Mouse (Mus musculus): ENCODE results near the gene Ncapd2. TPM values are rescaled to one million over a fixed set of nuclear protein-coding genes. Genes with fewer than 3 reads are reported as not detected.

Gene Ncapd2
- polyA plus RNA-seq, 1 experiment from 2014 or later: 67.6 TPM

DNA sequence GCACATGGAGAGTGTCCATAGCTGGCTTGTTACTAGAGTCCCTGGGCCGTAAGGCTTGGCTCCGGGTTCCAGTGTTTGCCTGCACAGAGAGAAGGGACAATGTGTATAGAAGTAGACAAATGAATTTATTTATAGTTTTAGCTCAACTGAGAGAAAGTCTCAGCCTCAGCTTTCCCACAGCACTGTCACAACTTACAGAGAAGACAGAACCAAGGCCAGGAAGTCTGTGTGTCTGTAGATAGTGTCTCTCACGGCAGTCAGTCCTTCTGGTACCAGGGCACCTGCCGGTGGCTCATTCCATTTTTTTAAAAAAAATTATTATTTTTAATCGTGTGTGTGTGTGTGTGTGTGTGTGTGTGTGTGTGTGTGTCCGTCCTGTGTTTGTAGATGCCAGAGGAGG lies 41.0 kb upstream of the Ncapd2 start:
- Histone ChIP-seq H3K9me3 (replicated peaks; ENCODE audit: control insufficient read depth, low read length) (no peaks in the 10 kb centered on the region), H3K27ac (ENCODE audit: low read depth, low read length) (no peak overlapping the region), H3K36me3 (ENCODE audit: control insufficient read depth, insufficient read depth, low read length) (no peaks in the 10 kb centered on the region), H3K4me1 (ENCODE audit: control insufficient read depth, insufficient read depth, low read length) (no peaks in the 10 kb centered on the region), H3K27me3 (replicated peaks; ENCODE audit: control insufficient read depth, insufficient read depth, low read length) (no peaks in the 10 kb centered on the region), H3K4me2 (ENCODE audit: low read length) (no peak overlapping the region), H3K4me3 (ENCODE audit: low read depth, low read length) (no peak overlapping the region), H3K9ac (ENCODE audit: low read length) (no peak overlapping the region; the same call in 1 of the 2 replicates)
- DNase-seq (ENCODE audit: low spot score): no peak
- no peak for ATAC-seq
- 87% methylated on average over 6 of the region's 6 CpGs for WGBS

DNA sequence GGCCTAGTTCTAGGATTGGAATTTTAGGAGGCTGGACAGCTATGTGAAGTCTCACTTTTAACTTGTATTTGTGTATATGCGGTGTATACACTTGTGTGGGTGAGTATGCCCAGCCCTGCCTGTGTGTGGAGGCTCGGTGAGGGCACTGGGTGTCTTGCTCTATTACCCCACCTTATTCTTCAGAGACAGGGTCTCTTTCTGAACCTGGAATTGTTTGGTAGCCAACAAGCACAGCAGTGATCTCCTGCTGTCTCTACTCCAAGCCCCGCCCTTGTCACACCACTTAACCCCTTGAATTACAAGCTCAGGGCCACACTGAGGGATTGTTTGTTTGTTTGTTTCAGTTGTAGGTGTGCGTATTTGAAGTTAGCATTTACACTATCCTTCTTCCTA lies 40.5 kb upstream of the Ncapd2 start:
- no peaks in the 10 kb centered on the region for H3K9me3 ChIP-seq (replicated peaks; ENCODE audit: control insufficient read depth, low read length)
- H3K27me3 ChIP-seq (replicated peaks; ENCODE audit: control insufficient read depth, insufficient read depth, low read length): no peaks in the 10 kb centered on the region
- H3K9ac ChIP-seq (ENCODE audit: low read length): peak overlapping the region; percentile 66
- no peak overlapping the region for H3K27ac ChIP-seq (ENCODE audit: low read depth, low read length)
- peak overlapping the region; percentile 72 for H3K4me2 ChIP-seq (ENCODE audit: low read length)
- no peak overlapping the region for H3K4me3 ChIP-seq (ENCODE audit: low read depth, low read length)
- ATAC-seq: no peak
- no peaks in the 10 kb centered on the region for H3K4me1 ChIP-seq (ENCODE audit: control insufficient read depth, insufficient read depth, low read length)
- no peaks in the 10 kb centered on the region for H3K36me3 ChIP-seq (ENCODE audit: control insufficient read depth, insufficient read depth, low read length)
- DNase-seq (ENCODE audit: low spot score): no peak
- 59% methylated on average over 4 of the region's 4 CpGs for WGBS

DNA sequence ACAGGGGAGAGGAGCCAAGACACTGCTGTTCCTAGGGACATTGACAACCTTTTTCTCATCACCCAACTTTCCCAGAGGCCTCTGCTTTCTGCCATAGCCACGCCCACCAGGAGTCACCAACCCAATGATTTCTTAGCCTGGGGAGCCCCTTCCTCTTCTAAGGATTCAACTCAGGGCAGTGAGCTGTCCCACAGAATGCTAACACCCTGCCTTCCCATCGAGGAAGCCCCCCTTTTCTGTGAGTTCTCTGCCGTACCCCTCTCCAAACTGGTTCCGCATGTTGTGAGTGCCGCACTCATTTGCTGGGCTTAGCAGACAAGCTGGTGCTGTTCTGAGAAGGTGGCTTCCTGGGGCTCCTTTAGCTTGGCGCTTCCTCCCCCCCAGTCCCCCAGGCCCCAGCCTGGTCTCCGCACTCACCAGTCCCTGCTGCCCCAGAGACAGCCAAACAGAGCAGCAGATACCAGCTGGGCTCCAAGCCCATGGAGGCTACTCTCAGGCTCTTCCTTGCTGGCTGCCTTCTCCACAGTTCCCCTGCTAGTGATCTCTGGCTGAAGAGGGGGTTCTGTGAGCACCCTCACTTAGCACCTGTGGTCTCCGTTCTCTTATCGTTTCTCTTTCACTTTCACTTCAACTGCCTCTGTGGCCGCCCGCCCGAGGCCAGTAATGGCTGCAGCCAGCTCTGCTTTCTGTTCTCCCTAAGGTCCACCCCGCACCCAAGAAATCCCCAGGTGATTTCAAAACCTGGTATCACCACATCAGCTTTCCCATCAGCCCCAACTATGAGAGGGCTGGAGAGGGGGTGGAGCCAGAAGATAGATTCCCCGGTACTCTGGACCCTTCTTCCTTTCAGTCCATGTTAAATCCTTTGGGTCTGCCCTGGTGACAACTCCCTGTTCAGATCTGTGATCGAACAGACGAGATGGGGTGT lies 39.9 kb upstream of the Ncapd2 start, which contains the start of gene Tapbpl:
Gene Tapbpl, minus strand, starts transcription at position 744 of the 928 bp plus-strand sequence.
- H3K27me3 ChIP-seq (replicated peaks; ENCODE audit: control insufficient read depth, insufficient read depth, low read length): no peaks in the 10 kb centered on the region
- no peaks in the 10 kb centered on the region for H3K36me3 ChIP-seq (ENCODE audit: control insufficient read depth, insufficient read depth, low read length)
- peak within 1 kb of the TSS; percentile 66 for H3K9ac ChIP-seq (ENCODE audit: low read length)
- H3K27ac ChIP-seq (ENCODE audit: low read depth, low read length): no peak within 1 kb of the TSS; the same call in 1 of the 2 replicates
- H3K4me2 ChIP-seq (ENCODE audit: low read length): peak within 1 kb of the TSS; percentile 72
- no peaks in the 10 kb centered on the region for H3K4me1 ChIP-seq (ENCODE audit: control insufficient read depth, insufficient read depth, low read length)
- H3K4me3 ChIP-seq (ENCODE audit: low read depth, low read length): peak within 1 kb of the TSS; percentile 34
- H3K9me3 ChIP-seq (replicated peaks; ENCODE audit: control insufficient read depth, low read length): no peaks in the 10 kb centered on the region
- DNase-seq (ENCODE audit: low spot score): peak; percentile 77
- ATAC-seq: peak; percentile 83
- WGBS: 10% methylated on average over 16 of the region's 16 CpGs

DNA sequence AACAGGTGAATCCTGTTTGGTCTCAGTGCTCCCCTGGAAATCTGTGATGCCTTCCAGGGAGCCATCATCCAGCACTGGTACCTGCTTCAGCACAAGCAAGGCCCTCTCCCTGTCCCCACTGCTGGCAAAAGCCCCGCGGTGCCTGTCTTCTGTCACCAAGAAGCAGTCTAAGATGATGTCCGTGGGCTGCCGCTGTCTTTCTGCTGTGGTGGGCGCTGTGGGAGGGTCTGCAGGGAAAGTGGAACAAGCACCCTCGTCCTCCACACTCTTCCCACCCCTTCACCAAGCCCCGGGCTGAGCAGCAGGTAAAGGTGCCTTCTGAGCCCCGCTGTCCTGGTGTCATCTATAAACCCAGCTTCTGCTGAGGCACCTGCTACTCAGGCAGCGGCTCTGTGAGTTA lies 39.1 kb upstream of the Ncapd2 start:
- WGBS: 75% methylated on average over 9 of the region's 9 CpGs
- peak overlapping the region; percentile 72 for H3K4me2 ChIP-seq (ENCODE audit: low read length)

DNA sequence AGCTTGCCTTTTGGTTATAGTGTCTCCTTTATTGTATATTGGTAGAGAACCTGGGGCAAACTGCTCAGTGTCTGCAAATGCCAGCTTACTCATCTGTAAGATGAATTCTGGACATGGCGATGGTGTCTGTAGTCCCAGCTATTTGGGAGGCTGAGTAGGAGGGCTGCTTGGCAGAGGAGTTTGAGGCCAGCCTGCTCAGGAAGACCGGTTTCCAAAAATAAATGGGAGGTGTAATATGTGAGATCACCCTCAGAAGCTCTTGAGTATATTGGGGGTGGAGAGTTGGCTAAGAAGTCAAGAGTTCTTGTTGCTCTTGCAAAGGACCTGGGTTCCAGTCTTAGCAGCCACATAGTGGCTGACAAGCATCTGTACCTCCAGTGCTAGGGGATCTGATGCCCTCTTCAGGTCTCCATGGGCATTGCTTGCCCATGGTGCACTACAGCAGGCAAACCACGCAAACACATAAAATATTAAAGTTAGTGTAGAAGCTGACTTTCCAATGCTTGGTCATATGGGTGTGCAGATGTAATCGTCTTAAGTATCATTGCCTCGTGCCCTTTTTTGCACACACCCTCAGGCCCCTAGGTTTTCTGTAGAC lies 34.1 kb upstream of the Ncapd2 start:
- H3K4me3 ChIP-seq (ENCODE audit: low read depth, low read length): no peak overlapping the region
- no peak overlapping the region for H3K4me2 ChIP-seq (ENCODE audit: low read length)
- ATAC-seq (no peak), DNase-seq (ENCODE audit: low spot score) (no peak)
- 80% methylated on average over 5 of the region's 5 CpGs for WGBS
- no peak overlapping the region for H3K27ac ChIP-seq (ENCODE audit: low read depth, low read length)
- H3K4me1 ChIP-seq (ENCODE audit: control insufficient read depth, insufficient read depth, low read length): no peaks in the 10 kb centered on the region
- no peak overlapping the region for H3K9ac ChIP-seq (ENCODE audit: low read length)
- no peaks in the 10 kb centered on the region for H3K27me3 ChIP-seq (replicated peaks; ENCODE audit: control insufficient read depth, insufficient read depth, low read length)
- no peaks in the 10 kb centered on the region for H3K36me3 ChIP-seq (ENCODE audit: control insufficient read depth, insufficient read depth, low read length)
- no peaks in the 10 kb centered on the region for H3K9me3 ChIP-seq (replicated peaks; ENCODE audit: control insufficient read depth, low read length)

More for the DNA sequence above, 39.1 kb upstream of the Ncapd2 start:
- Histone ChIP-seq H3K27me3 (replicated peaks; ENCODE audit: control insufficient read depth, insufficient read depth, low read length) (no peaks in the 10 kb centered on the region), H3K9me3 (replicated peaks; ENCODE audit: control insufficient read depth, low read length) (no peaks in the 10 kb centered on the region), H3K4me1 (ENCODE audit: control insufficient read depth, insufficient read depth, low read length) (no peaks in the 10 kb centered on the region), H3K27ac (ENCODE audit: low read depth, low read length) (no peak overlapping the region), H3K36me3 (ENCODE audit: control insufficient read depth, insufficient read depth, low read length) (no peaks in the 10 kb centered on the region), H3K9ac (ENCODE audit: low read length) (peak overlapping the region; percentile 9; the same call in 1 of the 2 replicates), H3K4me3 (ENCODE audit: low read depth, low read length) (no peak overlapping the region)
- ATAC-seq (no peak), DNase-seq (ENCODE audit: low spot score) (no peak)

DNA sequence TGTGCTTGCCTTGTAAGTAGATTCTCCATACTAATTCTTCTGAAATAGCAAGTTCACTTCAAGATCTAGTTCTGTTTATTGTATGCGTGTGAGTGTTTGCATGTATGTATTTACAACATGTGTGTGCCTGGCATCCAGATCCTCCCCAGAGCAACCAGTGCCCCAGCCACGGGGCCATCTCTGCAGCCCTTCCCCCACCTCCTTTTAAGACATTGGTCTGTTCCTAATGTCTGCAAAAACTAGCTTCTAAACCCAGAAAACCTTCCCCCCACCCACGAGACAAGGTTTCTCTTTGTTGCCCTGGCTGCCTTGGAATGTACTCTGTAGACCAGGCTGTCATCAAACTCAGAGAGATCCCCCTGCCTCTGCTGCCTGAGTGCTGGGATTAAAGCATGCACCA lies 31.1 kb upstream of the Ncapd2 start:
- H3K4me3 ChIP-seq (ENCODE audit: low read depth, low read length): no peak overlapping the region
- H3K27me3 ChIP-seq (replicated peaks; ENCODE audit: control insufficient read depth, insufficient read depth, low read length): no peaks in the 10 kb centered on the region
- WGBS: 80% methylated on average over 3 of the region's 3 CpGs
- DNase-seq (ENCODE audit: low spot score) (no peak), ATAC-seq (no peak)
- H3K4me1 ChIP-seq (ENCODE audit: control insufficient read depth, insufficient read depth, low read length): no peaks in the 10 kb centered on the region
- no peak overlapping the region; the same call in 1 of the 2 replicates for H3K27ac ChIP-seq (ENCODE audit: low read depth, low read length)
- H3K36me3 ChIP-seq (ENCODE audit: control insufficient read depth, insufficient read depth, low read length): no peaks in the 10 kb centered on the region
- H3K4me2 ChIP-seq (ENCODE audit: low read length): no peak overlapping the region
- H3K9me3 ChIP-seq (replicated peaks; ENCODE audit: control insufficient read depth, low read length): no peaks in the 10 kb centered on the region
- H3K9ac ChIP-seq (ENCODE audit: low read length): no peak overlapping the region

DNA sequence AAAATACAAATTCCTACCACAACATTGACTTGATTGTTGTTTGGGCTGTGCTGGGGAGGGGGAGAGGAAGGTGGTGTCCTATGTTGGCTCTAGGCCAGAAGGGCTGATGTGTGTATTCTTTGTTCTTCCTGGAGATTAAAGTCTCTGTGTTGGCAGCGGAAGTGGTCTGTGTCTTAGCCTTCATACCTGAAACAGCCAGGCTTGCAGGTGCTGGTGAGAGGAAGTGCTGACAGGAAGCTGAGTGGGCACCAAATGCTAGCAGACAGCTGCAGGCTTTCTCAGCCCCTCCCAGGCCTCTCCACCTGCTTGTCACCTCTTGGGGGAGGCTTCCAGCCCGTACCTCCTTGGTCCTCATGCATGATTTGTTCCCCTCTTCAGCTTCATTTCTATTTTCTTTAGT lies 30.6 kb upstream of the Ncapd2 start:
- no peak overlapping the region for H3K4me3 ChIP-seq (ENCODE audit: low read depth, low read length)
- H3K4me1 ChIP-seq (ENCODE audit: control insufficient read depth, insufficient read depth, low read length): no peaks in the 10 kb centered on the region
- DNase-seq (ENCODE audit: low spot score) (no peak), ATAC-seq (no peak)
- no peaks in the 10 kb centered on the region for H3K9me3 ChIP-seq (replicated peaks; ENCODE audit: control insufficient read depth, low read length)
- peak overlapping the region; percentile 10; the same call in 1 of the 2 replicates for H3K27ac ChIP-seq (ENCODE audit: low read depth, low read length)
- no peak overlapping the region for H3K4me2 ChIP-seq (ENCODE audit: low read length)
- WGBS: 70% methylated on average over 2 of the region's 2 CpGs
- no peak overlapping the region for H3K9ac ChIP-seq (ENCODE audit: low read length)
- no peaks in the 10 kb centered on the region for H3K27me3 ChIP-seq (replicated peaks; ENCODE audit: control insufficient read depth, insufficient read depth, low read length)
- no peaks in the 10 kb centered on the region for H3K36me3 ChIP-seq (ENCODE audit: control insufficient read depth, insufficient read depth, low read length)

DNA sequence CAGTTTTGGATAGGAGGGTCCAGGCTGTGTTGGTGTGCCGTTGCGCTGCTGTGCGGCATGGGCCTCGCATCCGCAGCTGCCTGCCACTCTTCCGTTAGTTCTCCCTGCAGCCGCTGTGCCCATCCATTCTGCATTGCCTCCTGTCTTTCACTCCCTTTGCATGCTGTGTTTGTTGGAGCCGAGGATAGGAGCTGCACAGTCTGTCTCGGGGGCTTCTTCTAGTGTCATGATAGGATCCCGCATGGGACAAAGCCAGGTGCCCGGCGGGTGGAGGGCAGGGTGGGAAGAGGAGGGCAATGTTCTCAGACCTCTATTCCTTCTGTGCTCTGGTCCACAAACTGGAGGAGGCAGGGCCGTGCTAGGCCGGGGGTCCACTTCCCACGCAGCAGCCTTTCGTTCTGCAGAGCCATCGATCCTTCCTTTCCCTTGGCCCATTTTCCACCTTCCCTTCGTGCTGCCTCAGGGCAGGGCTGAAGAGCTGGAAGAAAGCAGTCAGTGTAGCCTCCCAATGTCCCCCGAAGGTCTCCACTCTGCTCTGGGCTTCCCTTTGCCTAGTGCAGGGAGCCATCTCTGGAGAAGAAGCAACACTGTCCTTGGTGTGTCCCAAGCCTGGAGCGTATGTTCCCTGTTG lies 29.7 kb upstream of the Ncapd2 start:
- H3K27ac ChIP-seq (ENCODE audit: low read depth, low read length): no peak overlapping the region
- no peak for DNase-seq (ENCODE audit: low spot score)
- WGBS: 88% methylated on average over 20 of the region's 20 CpGs
- H3K9me3 ChIP-seq (replicated peaks; ENCODE audit: control insufficient read depth, low read length): no peaks in the 10 kb centered on the region
- no peak for ATAC-seq
- no peaks in the 10 kb centered on the region for H3K36me3 ChIP-seq (ENCODE audit: control insufficient read depth, insufficient read depth, low read length)
- no peak overlapping the region for H3K9ac ChIP-seq (ENCODE audit: low read length)
- no peak overlapping the region for H3K4me3 ChIP-seq (ENCODE audit: low read depth, low read length)
- H3K4me2 ChIP-seq (ENCODE audit: low read length): no peak overlapping the region
- no peaks in the 10 kb centered on the region; the same call in 1 of the 2 replicates for H3K4me1 ChIP-seq (ENCODE audit: control insufficient read depth, insufficient read depth, low read length)
- no peaks in the 10 kb centered on the region for H3K27me3 ChIP-seq (replicated peaks; ENCODE audit: control insufficient read depth, insufficient read depth, low read length)

Measured in forebrain, embryonic 14.5 days (tissue).